Comparison of ENCODE assay signal across 7 mouse cellular contexts in genomic region chr5:66618597-66618996, GRCm38 (mm10). TPM values are rescaled to one million over a fixed set of nuclear protein-coding genes. Genes with fewer than 3 reads are reported as not detected.
DNase-seq lines count a peak whose midpoint lies in the region; ATAC-seq and TF ChIP-seq lines count a peak whose summit lies in the region.

Gene Apbb2 (minus strand): TSS chr5:66618784.

- H3K4me3 ChIP-seq in embryonic facial prominence, embryonic 14.5 days (ENCODE audit: low read depth, low read length): peak within 1 kb of the TSS; percentile 64
- H3K4me3 ChIP-seq in heart, embryonic 10.5 days: peak within 1 kb of the TSS; percentile 88
- H3K4me3 ChIP-seq in kidney, embryonic 14.5 days (ENCODE audit: low read length): peak within 1 kb of the TSS; percentile 91
- H3K4me3 ChIP-seq in limb, embryonic 14.5 days (replicated peaks; ENCODE audit: low read length): peak within 1 kb of the TSS; percentile 85
- peak within 1 kb of the TSS; percentile 90 for H3K4me3 ChIP-seq in midbrain, embryonic 16.5 days (ENCODE audit: low read depth, low read length)

- H3K4me2 ChIP-seq in embryonic facial prominence, embryonic 14.5 days (ENCODE audit: low read depth, low read length): peak within 1 kb of the TSS; percentile 85
- H3K4me2 ChIP-seq in kidney, embryonic 14.5 days (replicated peaks; ENCODE audit: low read depth, low read length): peak within 1 kb of the TSS; percentile 85
- peak within 1 kb of the TSS; percentile 81 for H3K4me2 ChIP-seq in limb, embryonic 14.5 days (replicated peaks; ENCODE audit: low read depth, low read length, severe bottlenecking)
- peak within 1 kb of the TSS; percentile 71 for H3K4me2 ChIP-seq in midbrain, embryonic 16.5 days (ENCODE audit: low read length)

- H3K27me3 ChIP-seq in embryonic facial prominence, embryonic 14.5 days (replicated peaks; ENCODE audit: control insufficient read depth, insufficient read depth, low read length): no peaks in the 10 kb centered on the region
- no peaks in the 10 kb centered on the region for H3K27me3 ChIP-seq in heart, embryonic 10.5 days (ENCODE audit: insufficient read depth, poor library complexity, severe bottlenecking)
- H3K27me3 ChIP-seq in kidney, embryonic 14.5 days (ENCODE audit: control insufficient read depth, insufficient read depth, low read length): no peaks in the 10 kb centered on the region
- no peaks in the 10 kb centered on the region for H3K27me3 ChIP-seq in limb, embryonic 14.5 days (ENCODE audit: control insufficient read depth, insufficient read depth, low read length)
- H3K27me3 ChIP-seq in midbrain, embryonic 16.5 days (ENCODE audit: control insufficient read depth, insufficient read depth, low read depth, low read length): no peaks in the 10 kb centered on the region

- DNase-seq in adrenal gland, postnatal 4 days (ENCODE audit: low spot score in 2 of 2): peak; percentile 85 to 90
- peak; percentile 98 for DNase-seq in embryonic facial prominence, embryonic 14.5 days (ENCODE audit: low spot score)
- peak; percentile 96 for DNase-seq in heart, embryonic 10.5 days (ENCODE audit: low spot score)
- peak; percentile 93 for DNase-seq in limb, embryonic 14.5 days (ENCODE audit: low spot score)
- peak; percentile 44 to 73 for DNase-seq in spleen, postnatal 14 days (ENCODE audit: low spot score in 2 of 2)

- H3K27ac ChIP-seq in embryonic facial prominence, embryonic 14.5 days (replicated peaks; ENCODE audit: low read depth, low read length): peak within 1 kb of the TSS; percentile 96
- peak within 1 kb of the TSS; percentile 96 for H3K27ac ChIP-seq in heart, embryonic 10.5 days
- H3K27ac ChIP-seq in kidney, embryonic 14.5 days (ENCODE audit: low read depth, low read length): peak within 1 kb of the TSS; percentile 97
- H3K27ac ChIP-seq in limb, embryonic 14.5 days (replicated peaks; ENCODE audit: low read depth, low read length): peak within 1 kb of the TSS; percentile 97
- H3K27ac ChIP-seq in midbrain, embryonic 16.5 days (ENCODE audit: low read length): peak within 1 kb of the TSS; percentile 95

- TF ChIP-seq POLR2A in limb, embryonic 14.5 days (IDR thresholded peaks at IDR 0.05; ENCODE audit: borderline replicate concordance, extremely low read depth, insufficient read depth, insufficient read length): peak; percentile 79; the same call in 1 of the 2 replicates

- H3K9ac ChIP-seq in embryonic facial prominence, embryonic 14.5 days (ENCODE audit: low read depth, low read length): peak within 1 kb of the TSS; percentile 89
- peak within 1 kb of the TSS; percentile 95 for H3K9ac ChIP-seq in kidney, embryonic 14.5 days (ENCODE audit: low read depth, low read length)
- H3K9ac ChIP-seq in limb, embryonic 14.5 days (ENCODE audit: low read depth, low read length, severe bottlenecking): peak within 1 kb of the TSS; percentile 95
- H3K9ac ChIP-seq in midbrain, embryonic 16.5 days (ENCODE audit: low read depth, low read length): peak within 1 kb of the TSS; percentile 95

- H3K9me3 ChIP-seq in embryonic facial prominence, embryonic 14.5 days (ENCODE audit: control insufficient read depth, low read length): no peaks in the 10 kb centered on the region
- H3K9me3 ChIP-seq in heart, embryonic 10.5 days: no peaks in the 10 kb centered on the region
- no peaks in the 10 kb centered on the region for H3K9me3 ChIP-seq in kidney, embryonic 14.5 days (ENCODE audit: control insufficient read depth, low read length)
- no peaks in the 10 kb centered on the region for H3K9me3 ChIP-seq in limb, embryonic 14.5 days (ENCODE audit: control insufficient read depth, low read length)
- H3K9me3 ChIP-seq in midbrain, embryonic 16.5 days (replicated peaks; ENCODE audit: control insufficient read depth, low read length, poor library complexity, severe bottlenecking): no peaks in the 10 kb centered on the region

- WGBS in embryonic facial prominence, embryonic 14.5 days: 2% methylated on average over 10 of the region's 39 CpGs
- under 1% methylated on average over 39 of the region's 39 CpGs for WGBS in heart, embryonic 10.5 days
- WGBS in kidney, embryonic 14.5 days: under 1% methylated on average over 38 of the region's 39 CpGs
- 0% methylated on average over 38 of the region's 39 CpGs for WGBS in limb, embryonic 14.5 days
- WGBS in midbrain, embryonic 16.5 days: 1% methylated on average over 33 of the region's 39 CpGs

- no peaks in the 10 kb centered on the region for H3K36me3 ChIP-seq in embryonic facial prominence, embryonic 14.5 days (ENCODE audit: control insufficient read depth, insufficient read depth, low read length)
- no peaks in the 10 kb centered on the region for H3K36me3 ChIP-seq in heart, embryonic 10.5 days
- no peaks in the 10 kb centered on the region for H3K36me3 ChIP-seq in kidney, embryonic 14.5 days (ENCODE audit: control insufficient read depth, insufficient read depth, low read length)
- no peaks in the 10 kb centered on the region for H3K36me3 ChIP-seq in limb, embryonic 14.5 days (ENCODE audit: control insufficient read depth, insufficient read depth, low read length)
- H3K36me3 ChIP-seq in midbrain, embryonic 16.5 days (ENCODE audit: control insufficient read depth, insufficient read depth, low read length): no peaks in the 10 kb centered on the region

- peaks cover 23% of the 10 kb centered on the region for H3K4me1 ChIP-seq in embryonic facial prominence, embryonic 14.5 days (ENCODE audit: control insufficient read depth, insufficient read depth, low read length)
- peaks cover 47% of the 10 kb centered on the region for H3K4me1 ChIP-seq in heart, embryonic 10.5 days
- H3K4me1 ChIP-seq in kidney, embryonic 14.5 days (ENCODE audit: control insufficient read depth, insufficient read depth, low read length): peaks cover 28% of the 10 kb centered on the region
- H3K4me1 ChIP-seq in limb, embryonic 14.5 days (ENCODE audit: control insufficient read depth, insufficient read depth, low read length): peaks cover 38% of the 10 kb centered on the region
- H3K4me1 ChIP-seq in midbrain, embryonic 16.5 days (ENCODE audit: control insufficient read depth, insufficient read depth, low read length): peaks cover 33% of the 10 kb centered on the region

- peak; percentile 97 for ATAC-seq in embryonic facial prominence, embryonic 14.5 days (ENCODE audit: low read depth)
- peak; percentile 94 for ATAC-seq in kidney, embryonic 14.5 days (ENCODE audit: low FRiP score, low TSS enrichment)
- ATAC-seq in limb, embryonic 14.5 days (ENCODE audit: low FRiP score, low read depth): peak; percentile 95
- ATAC-seq in midbrain, embryonic 16.5 days: peak; percentile 97

RNA-seq across cellular contexts. Expression of gene Apbb2, which starts in this region (rescaled TPM):
- 10 to 100 TPM; 69.4 to 79.6 TPM for total RNA-seq in adrenal gland, postnatal 4 days (2021)
- 39.8 and 47.9 TPM in 2 replicates for polyA plus RNA-seq in embryonic facial prominence, embryonic 14.5 days (2014; fragmentation: Nextera tagmentation; extraction: Ambion mirVana)
- 25.1 and 28.9 TPM in 2 replicates for polyA plus RNA-seq in heart, embryonic 10.5 days (2016; fragmentation: Nextera tagmentation; extraction: Ambion mirVana)
- 39.3 and 55.9 TPM in 2 replicates for polyA plus RNA-seq in kidney, embryonic 14.5 days (2014; fragmentation: Nextera tagmentation; extraction: Ambion mirVana)
- polyA plus RNA-seq in limb, embryonic 14.5 days (2012; rRNA removed): 15.8 and 16.9 TPM in 2 replicates
- 45.8 and 49.8 TPM in 2 replicates for polyA plus RNA-seq in limb, embryonic 14.5 days (2014; fragmentation: Nextera tagmentation; extraction: Ambion mirVana)
- 107 and 108 TPM in 2 replicates for polyA plus RNA-seq in midbrain, embryonic 16.5 days (2015; fragmentation: Nextera tagmentation; extraction: Ambion mirVana)

Comparison
In these comparisons a context has a peak if more than half of its experiments do, and no peak if none do; other contexts are left out.
1. Peak in every context shown above with its lines: DNase-seq, ATAC-seq, H3K4me3 ChIP-seq and H3K27ac ChIP-seq.